8 mouse cellular contexts compared by ENCODE assay signal in the genomic region with DNA sequence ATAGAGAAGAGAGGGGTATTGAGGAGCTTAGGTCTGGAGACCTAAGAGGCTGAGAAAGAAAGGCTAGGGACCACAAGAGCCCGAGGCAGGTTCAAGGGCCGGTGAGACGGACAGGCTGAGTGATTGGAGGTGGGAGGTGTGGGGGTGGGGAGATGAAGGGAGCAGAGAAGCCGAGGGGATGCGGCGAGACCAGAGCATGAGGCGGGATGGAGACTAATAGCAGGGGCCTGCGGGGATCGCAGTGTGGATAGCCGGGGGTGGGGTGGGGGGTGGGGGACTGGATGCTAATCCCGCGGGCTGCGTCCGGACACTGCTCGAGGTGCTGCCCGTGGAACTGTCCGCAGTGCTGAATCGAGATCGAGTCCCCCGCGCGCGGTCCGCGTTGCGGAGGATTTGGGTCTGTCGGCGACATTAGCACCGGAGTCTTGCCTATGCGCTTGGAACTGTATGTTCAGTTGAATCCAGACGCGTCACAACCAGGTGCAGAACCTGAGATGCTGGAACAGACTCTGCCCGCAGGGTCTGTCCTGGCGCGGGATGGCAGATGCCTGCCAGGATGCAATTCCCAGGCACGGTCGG. TPM values are rescaled to one million over a fixed set of nuclear protein-coding genes. Genes with fewer than 3 reads are reported as not detected.
A peak's percentile ranks its signal among the peaks of the same experiment; 100 is the strongest.
DNase-seq lines count a peak whose midpoint lies in the region; ATAC-seq and TF ChIP-seq lines count a peak whose summit lies in the region.
"Had no signal": no experiment of that assay in that cellular context is flagged by ENCODE, and none has a peak within 500 bp of the region (broad histone marks: within the 10 kb centered on the region; RNA-seq: fewer than 3 reads in every experiment).

No protein-coding gene starts in this region.

- no peak for TF ChIP-seq CTCF in olfactory bulb, adult 2 months (IDR thresholded peaks at IDR 0.05; ENCODE audit: insufficient read depth, low read depth, low read length)

- peaks cover 3% of the 10 kb centered on the region; the same call in 1 of the 2 replicates for H3K4me1 ChIP-seq in hindbrain, embryonic 11.5 days (replicated peaks; ENCODE audit: control insufficient read depth, insufficient read depth, low read length)
- no peaks in the 10 kb centered on the region for H3K4me1 ChIP-seq in liver, embryonic 11.5 days (replicated peaks; ENCODE audit: control insufficient read depth, insufficient read depth, low read length)
- H3K4me1 ChIP-seq in olfactory bulb, adult 2 months (ENCODE audit: control insufficient read depth, insufficient read depth, low read length): peaks cover 17% of the 10 kb centered on the region

- 2% methylated on average over 37 of the region's 37 CpGs for WGBS in hindbrain, embryonic 11.5 days
- 2% methylated on average over 37 of the region's 37 CpGs for WGBS in liver, embryonic 11.5 days
- 2% methylated on average over 37 of the region's 37 CpGs for WGBS in olfactory bulb, adult 2 months

- no peak for TF ChIP-seq POLR2A in olfactory bulb, adult 2 months (IDR thresholded peaks at IDR 0.05; ENCODE audit: insufficient read depth, low read depth, low read length)

- DNase-seq in thymus, postnatal 14 days: peak; percentile 18
- no peak for DNase-seq in thymus, postnatal 10 days (ENCODE audit: low spot score in 2 of 2)
- DNase-seq in embryo, embryonic 9.5 days (ENCODE audit: extremely low spot score): peak; percentile 60
- peak; percentile 70 for DNase-seq in hindbrain, embryonic 11.5 days (ENCODE audit: low spot score)
- no peak for DNase-seq in liver, embryonic 11.5 days (ENCODE audit: low spot score)
- DNase-seq in frontal cortex, postnatal 25 days (ENCODE audit: low spot score in 2 of 2): no peak

- peak overlapping the region; percentile 40 for H3K9ac ChIP-seq in hindbrain, embryonic 11.5 days (ENCODE audit: low read depth, low read length)
- H3K9ac ChIP-seq in liver, embryonic 11.5 days (ENCODE audit: low read depth, low read length): no peak overlapping the region

- peak overlapping the region; percentile 66 for H3K4me2 ChIP-seq in hindbrain, embryonic 11.5 days (replicated peaks; ENCODE audit: low read depth, low read length)
- H3K4me2 ChIP-seq in liver, embryonic 11.5 days: peak overlapping the region; percentile 58

- H3K27me3 ChIP-seq in hindbrain, embryonic 11.5 days (ENCODE audit: control insufficient read depth, insufficient read depth, low read length): peaks cover 24% of the 10 kb centered on the region
- peaks cover 72% of the 10 kb centered on the region for H3K27me3 ChIP-seq in liver, embryonic 11.5 days (replicated peaks; ENCODE audit: control insufficient read depth, insufficient read depth, low read length)

- H3K9me3 ChIP-seq in hindbrain, embryonic 11.5 days (ENCODE audit: control insufficient read depth, low read length): no peaks in the 10 kb centered on the region
- 0 out of 2 replicates have a peak, but pooled peaks cover 4% of the 10 kb centered on the region for H3K9me3 ChIP-seq in liver, embryonic 11.5 days (ENCODE audit: control insufficient read depth, low read length)

- H3K4me3 ChIP-seq in hindbrain, embryonic 11.5 days (ENCODE audit: low read depth, low read length): peak overlapping the region; percentile 50
- H3K4me3 ChIP-seq in liver, embryonic 11.5 days (ENCODE audit: low read depth, low read length): peak overlapping the region; percentile 39; the same call in 1 of the 2 replicates
- H3K4me3 ChIP-seq in olfactory bulb, adult 2 months (ENCODE audit: insufficient read depth, low read depth, low read length): peak overlapping the region; percentile 56

- H3K27ac ChIP-seq in hindbrain, embryonic 11.5 days (ENCODE audit: low read depth, low read length): peak overlapping the region; percentile 70
- no peak overlapping the region for H3K27ac ChIP-seq in liver, embryonic 11.5 days (ENCODE audit: low read depth, low read length)
- no peak overlapping the region for H3K27ac ChIP-seq in olfactory bulb, adult 2 months (ENCODE audit: insufficient read depth, low read depth, low read length)

- peak; percentile 26 for ATAC-seq in hindbrain, embryonic 11.5 days (ENCODE audit: low FRiP score)
- ATAC-seq in liver, embryonic 11.5 days (replicated peaks; ENCODE audit: low FRiP score): no peak

- H3K36me3 ChIP-seq in hindbrain, embryonic 11.5 days (ENCODE audit: control insufficient read depth, insufficient read depth, low read length): no peaks in the 10 kb centered on the region
- H3K36me3 ChIP-seq in liver, embryonic 11.5 days (ENCODE audit: control insufficient read depth, insufficient read depth, low read length): no peaks in the 10 kb centered on the region

RNA-seq across cellular contexts. Expression of a gene that starts 1.5 kb away (rescaled TPM):
- polyA plus RNA-seq in hindbrain, embryonic 11.5 days (2014; fragmentation: Nextera tagmentation; extraction: Ambion mirVana): 4.4 and 7.4 TPM in 2 replicates
- 0.08 TPM in 1 of 2 replicates, not detected in the other for polyA plus RNA-seq in liver, embryonic 11.5 days (2014; fragmentation: Nextera tagmentation; extraction: Ambion mirVana)
- not detected in 2 replicates for polyA plus RNA-seq in olfactory bulb, adult 2 months (2012; ENCODE audit: insufficient read depth, insufficient read length, low replicate concordance, missing spikeins)
- polyA plus RNA-seq: spleen, adult 2 months had no signal

RNA-seq across cellular contexts. Expression of a gene that starts 20.3 kb away (rescaled TPM):
- 10.0 and 10.3 TPM in 2 replicates for polyA plus RNA-seq in hindbrain, embryonic 11.5 days (2014; fragmentation: Nextera tagmentation; extraction: Ambion mirVana)
- 0.18 and 0.23 TPM in 2 replicates for polyA plus RNA-seq in liver, embryonic 11.5 days (2014; fragmentation: Nextera tagmentation; extraction: Ambion mirVana)
- polyA plus RNA-seq in olfactory bulb, adult 2 months (2012; ENCODE audit: insufficient read depth, insufficient read length, low replicate concordance, missing spikeins): not detected in 2 replicates

RNA-seq across cellular contexts. Expression of a gene that starts 31.2 kb away (rescaled TPM):
- 55.0 and 55.9 TPM in 2 replicates for polyA plus RNA-seq in hindbrain, embryonic 11.5 days (2014; fragmentation: Nextera tagmentation; extraction: Ambion mirVana)
- 25.5 and 26.2 TPM in 2 replicates for polyA plus RNA-seq in liver, embryonic 11.5 days (2014; fragmentation: Nextera tagmentation; extraction: Ambion mirVana)
- not detected in 2 replicates for polyA plus RNA-seq in olfactory bulb, adult 2 months (2012; ENCODE audit: insufficient read depth, insufficient read length, low replicate concordance, missing spikeins)

RNA-seq across cellular contexts. Expression of a gene that starts 31.8 kb away (rescaled TPM):
- 44.0 and 50.8 TPM in 2 replicates for polyA plus RNA-seq in hindbrain, embryonic 11.5 days (2014; fragmentation: Nextera tagmentation; extraction: Ambion mirVana)
- 43.5 and 49.2 TPM in 2 replicates for polyA plus RNA-seq in liver, embryonic 11.5 days (2014; fragmentation: Nextera tagmentation; extraction: Ambion mirVana)
- not detected in 2 replicates for polyA plus RNA-seq in olfactory bulb, adult 2 months (2012; ENCODE audit: insufficient read depth, insufficient read length, low replicate concordance, missing spikeins)

RNA-seq across cellular contexts. Expression of a gene that starts 54.6 kb away (rescaled TPM):
- polyA plus RNA-seq in hindbrain, embryonic 11.5 days (2014; fragmentation: Nextera tagmentation; extraction: Ambion mirVana): 4.2 and 5.5 TPM in 2 replicates
- 3.5 and 4.1 TPM in 2 replicates for polyA plus RNA-seq in liver, embryonic 11.5 days (2014; fragmentation: Nextera tagmentation; extraction: Ambion mirVana)
- polyA plus RNA-seq in olfactory bulb, adult 2 months (2012; ENCODE audit: insufficient read depth, insufficient read length, low replicate concordance, missing spikeins): not detected in 2 replicates

Comparison
In these comparisons a context has a peak if more than half of its experiments do, and no peak if none do; other contexts are left out.
1. DNase-seq: peak in thymus, postnatal 14 days (single experiment), embryo, embryonic 9.5 days (single experiment) and hindbrain, embryonic 11.5 days (single experiment); none in thymus, postnatal 10 days (0 of 2), liver, embryonic 11.5 days (single experiment) and frontal cortex, postnatal 25 days (0 of 2).
2. RNA of a gene that starts 31.2 kb away (polyA plus RNA-seq): 55.0 to 55.9 TPM in hindbrain, embryonic 11.5 days and 25.5 to 26.2 TPM in liver, embryonic 11.5 days; not detected in olfactory bulb, adult 2 months; every median in the first group is over 10 times any median in the second.
3. Peak in every context shown above with its lines, with median percentiles within 50 percentile points of each other: H3K4me3 ChIP-seq.